ENCODE assay signal across 29 mouse cellular contexts in the genomic region with DNA sequence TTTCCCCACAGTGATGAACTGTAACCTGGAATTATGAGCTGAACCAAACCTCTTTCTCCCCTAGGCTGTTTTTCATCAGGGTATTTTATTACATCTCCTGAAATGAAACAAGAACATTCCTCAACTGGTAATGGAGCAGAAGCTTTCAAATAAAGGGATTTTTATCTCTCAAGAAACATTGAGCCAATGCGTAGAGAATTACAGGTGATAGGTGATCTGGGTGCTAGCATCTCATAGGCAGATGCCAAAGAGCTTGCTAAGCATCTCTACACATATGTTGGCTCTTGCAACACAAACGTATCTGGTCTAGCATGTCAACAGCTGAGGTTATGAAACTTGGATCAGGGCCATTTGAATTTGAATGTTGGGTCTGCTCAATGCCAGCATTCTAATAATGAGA. TPM values are rescaled to one million over a fixed set of nuclear protein-coding genes. Genes with fewer than 3 reads are reported as not detected.
DNase-seq lines count a peak whose midpoint lies in the region; ATAC-seq and TF ChIP-seq lines count a peak whose summit lies in the region.
"Had no signal": no experiment of that assay in that cellular context is flagged by ENCODE, and none has a peak within 500 bp of the region (broad histone marks: within the 10 kb centered on the region; RNA-seq: fewer than 3 reads in every experiment).

No protein-coding gene starts in this region.

- H3K36me3 ChIP-seq in midbrain, embryonic 13.5 days = no peaks in the 10 kb centered on the region
- H3K36me3 ChIP-seq: G1E had no signal

- no peaks in the 10 kb centered on the region for H3K27me3 ChIP-seq in Patski
- H3K27me3 ChIP-seq in midbrain, embryonic 13.5 days = no peaks in the 10 kb centered on the region

- H3K9ac ChIP-seq in midbrain, embryonic 13.5 days (replicated peaks) = no peak overlapping the region

- peak; percentile 17 for ATAC-seq in Patski
- no peak for ATAC-seq in midbrain, embryonic 13.5 days
- ATAC-seq: activated CD4-positive, CD25-positive, alpha-beta regulatory T cell, adult 4 months; CD4-positive, CD25-positive, alpha-beta regulatory T cell, adult 4 months had no signal

- no peaks in the 10 kb centered on the region for H3K4me1 ChIP-seq in midbrain, embryonic 13.5 days (replicated peaks)

- no peak overlapping the region for H3K4me2 ChIP-seq in midbrain, embryonic 13.5 days (replicated peaks)

- peak; percentile 12 for DNase-seq in Patski (ENCODE audit: low read depth, low spot score)
- peak; percentile 1 for DNase-seq in brain, adult 2 months (ENCODE audit: low read depth, low spot score)
- peak; percentile 98 for DNase-seq in fat pad, adult 2 months (ENCODE audit: extremely low read depth, low read depth, low spot score)
- peak; percentile 95 for DNase-seq in gonadal fat pad, adult 2 months (ENCODE audit: low read depth)
- DNase-seq in adrenal gland, postnatal 10 days = no peak
- DNase-seq in cerebellum, postnatal 36 days = no peak
- DNase-seq in neural tube, embryonic 10.5 days (ENCODE audit: extremely low spot score, low spot score) = no peak
- DNase-seq: adrenal gland, adult 2 months; adrenal gland, adult 8-10 months; adrenal gland, postnatal 14 days; adrenal gland, postnatal 25 days; adrenal gland, postnatal 36 days; B cell, adult 2 months; cerebellum, adult 11 months; cerebellum, adult 11-12 months; cerebellum, adult 18-20 months; cerebellum, adult 2 months; cerebellum, adult 8-10 months had no signal

- WGBS in midbrain, embryonic 13.5 days = 78% methylated on average over 2 of the region's 2 CpGs

- in situ Hi-C loops in Patski (cut with MboI; ENCODE audit: low pct_unique_long_range_greater_than_20kb) = no loop called here

- TF ChIP-seq CTCF in Patski (IDR thresholded peaks at IDR 0.05) = no peak

- POLR2A ChIA-PET in Patski (lab: Charles Lee) = no interaction called here

- CTCF ChIA-PET in Patski (lab: Charles Lee) = interaction anchor here (0.7 to 1.3 kb wide), 2 partner anchors 24 to 35 kb away, joined by 3 read pairs; no protein-coding TSS in a partner anchor

- H3K9me3 ChIP-seq in midbrain, embryonic 13.5 days = peaks cover 45% of the 10 kb centered on the region

- H3K27ac ChIP-seq in midbrain, embryonic 13.5 days = no peak overlapping the region

- no peak overlapping the region for H3K4me3 ChIP-seq in midbrain, embryonic 13.5 days (replicated peaks)

RNA-seq across cellular contexts. Expression of a gene that starts 1.6 kb away (rescaled TPM):
- not detected for polyA plus RNA-seq in Patski (2021)
- not detected in 2 replicates for polyA plus RNA-seq in gonadal fat pad, adult 2 months (2012; rRNA removed)
- not detected for total RNA-seq in adrenal gland, postnatal 10 days (2021)
- not detected in 2 replicates for polyA plus RNA-seq in midbrain, embryonic 13.5 days (2015; fragmentation: Nextera tagmentation; extraction: Ambion mirVana)
- total RNA-seq: adrenal gland, adult 18-20 months; adrenal gland, adult 2 months; adrenal gland, adult 8-10 months; adrenal gland, postnatal 14 days; adrenal gland, postnatal 25 days; adrenal gland, postnatal 36 days; adrenal gland, postnatal 4 days; CH12.LX; ES-E14; MEL had no signal
- polyA plus RNA-seq: activated CD4-positive, CD25-positive, alpha-beta regulatory T cell, adult 4 months; adrenal gland, adult 2 months; brain, embryonic 14.5 days; C2C12; CD4-positive, CD25-positive, alpha-beta regulatory T cell, adult 4 months; cerebellum, adult 2 months; G1E had no signal

RNA-seq across cellular contexts. Expression of a gene that starts 12.1 kb away (rescaled TPM):
- polyA plus RNA-seq in Patski (2021) = not detected
- polyA plus RNA-seq in gonadal fat pad, adult 2 months (2012; rRNA removed) = not detected in 2 replicates
- not detected for total RNA-seq in adrenal gland, postnatal 10 days (2021)
- not detected in 2 replicates for polyA plus RNA-seq in midbrain, embryonic 13.5 days (2015; fragmentation: Nextera tagmentation; extraction: Ambion mirVana)
- total RNA-seq: adrenal gland, adult 18-20 months; adrenal gland, adult 2 months; adrenal gland, adult 8-10 months; adrenal gland, postnatal 14 days; adrenal gland, postnatal 25 days; adrenal gland, postnatal 36 days; adrenal gland, postnatal 4 days; CH12.LX; ES-E14; G1E; MEL had no signal
- polyA plus RNA-seq: activated CD4-positive, CD25-positive, alpha-beta regulatory T cell, adult 4 months; adrenal gland, adult 2 months; brain, embryonic 14.5 days; C2C12; CD4-positive, CD25-positive, alpha-beta regulatory T cell, adult 4 months; cerebellum, adult 2 months; G1E had no signal

RNA-seq across cellular contexts. Expression of a gene that starts 26.6 kb away (rescaled TPM):
- not detected for polyA plus RNA-seq in Patski (2021)
- polyA plus RNA-seq in gonadal fat pad, adult 2 months (2012; rRNA removed) = 0.55 and 0.95 TPM in 2 replicates
- not detected for total RNA-seq in adrenal gland, postnatal 10 days (2021)
- not detected in 2 replicates for polyA plus RNA-seq in midbrain, embryonic 13.5 days (2015; fragmentation: Nextera tagmentation; extraction: Ambion mirVana)
- total RNA-seq: adrenal gland, adult 18-20 months; adrenal gland, adult 2 months; adrenal gland, adult 8-10 months; adrenal gland, postnatal 14 days; adrenal gland, postnatal 25 days; adrenal gland, postnatal 36 days; adrenal gland, postnatal 4 days; CH12.LX; ES-E14; G1E; MEL had no signal
- polyA plus RNA-seq: activated CD4-positive, CD25-positive, alpha-beta regulatory T cell, adult 4 months; adrenal gland, adult 2 months; brain, embryonic 14.5 days; C2C12; CD4-positive, CD25-positive, alpha-beta regulatory T cell, adult 4 months; cerebellum, adult 2 months; G1E had no signal

RNA-seq across cellular contexts. Expression of a gene that starts 54.4 kb away (rescaled TPM):
- not detected for polyA plus RNA-seq in Patski (2021)
- polyA plus RNA-seq in gonadal fat pad, adult 2 months (2012; rRNA removed) = not detected in 2 replicates
- not detected for total RNA-seq in adrenal gland, postnatal 10 days (2021)
- not detected in 2 replicates for polyA plus RNA-seq in midbrain, embryonic 13.5 days (2015; fragmentation: Nextera tagmentation; extraction: Ambion mirVana)
- total RNA-seq: adrenal gland, adult 18-20 months; adrenal gland, adult 2 months; adrenal gland, adult 8-10 months; adrenal gland, postnatal 14 days; adrenal gland, postnatal 25 days; adrenal gland, postnatal 36 days; adrenal gland, postnatal 4 days; CH12.LX; ES-E14; G1E; MEL had no signal
- polyA plus RNA-seq: activated CD4-positive, CD25-positive, alpha-beta regulatory T cell, adult 4 months; adrenal gland, adult 2 months; brain, embryonic 14.5 days; C2C12; CD4-positive, CD25-positive, alpha-beta regulatory T cell, adult 4 months; cerebellum, adult 2 months; G1E had no signal

RNA-seq across cellular contexts. Expression of a gene that starts 56.9 kb away (rescaled TPM):
- polyA plus RNA-seq in Patski (2021) = 0.04 TPM
- polyA plus RNA-seq in gonadal fat pad, adult 2 months (2012; rRNA removed) = 5.5 and 6.4 TPM in 2 replicates
- total RNA-seq in adrenal gland, postnatal 10 days (2021) = under 1 TPM in 1 of 2 experiments, not detected in 1; 0.12 TPM
- polyA plus RNA-seq in midbrain, embryonic 13.5 days (2015; fragmentation: Nextera tagmentation; extraction: Ambion mirVana) = 0.09 TPM in 1 of 2 replicates, not detected in the other
- total RNA-seq: adrenal gland, adult 18-20 months; adrenal gland, adult 2 months; adrenal gland, adult 8-10 months; adrenal gland, postnatal 14 days; adrenal gland, postnatal 25 days; adrenal gland, postnatal 36 days; MEL had no signal
- polyA plus RNA-seq: activated CD4-positive, CD25-positive, alpha-beta regulatory T cell, adult 4 months; adrenal gland, adult 2 months; C2C12; CD4-positive, CD25-positive, alpha-beta regulatory T cell, adult 4 months; cerebellum, adult 2 months; G1E had no signal

Comparison
In these comparisons a context has a peak if more than half of its experiments do, and no peak if none do; other contexts are left out.
1. DNase-seq: peak in Patski (single experiment), brain, adult 2 months (single experiment), fat pad, adult 2 months (single experiment) and gonadal fat pad, adult 2 months (single experiment); none in adrenal gland, postnatal 10 days (single experiment), cerebellum, postnatal 36 days (0 of 2) and neural tube, embryonic 10.5 days (single experiment).